In genomic region chr2:105021256-105021655, GRCm38 (mm10) we compare ENCODE assay signal across 20 mouse cellular contexts. TPM values are rescaled to one million over a fixed set of nuclear protein-coding genes. Genes with fewer than 3 reads are reported as not detected.
DNase-seq lines count a peak whose midpoint lies in the region; ATAC-seq lines count a peak whose summit lies in the region.
"Had no signal": no experiment of that assay in that cellular context is flagged by ENCODE, and none has a peak within 500 bp of the region (broad histone marks: within the 10 kb centered on the region; RNA-seq: fewer than 3 reads in every experiment).

No protein-coding gene starts in this region.

- H3K4me3 ChIP-seq in liver, embryonic 11.5 days (ENCODE audit: low read depth, low read length) = no peak overlapping the region
- H3K4me3 ChIP-seq in liver, embryonic 16.5 days (ENCODE audit: low read depth, low read length) = no peak overlapping the region
- H3K4me3 ChIP-seq in intestine, embryonic 16.5 days (ENCODE audit: low read length) = no peak overlapping the region
- H3K4me3 ChIP-seq: embryonic facial prominence, embryonic 10.5 days; forebrain, embryonic 13.5 days; heart, adult 2 months; megakaryocyte, embryonic 14.5 days had no signal

- WGBS in liver, embryonic 11.5 days = 83% methylated on average over 12 of the region's 12 CpGs
- WGBS in liver, embryonic 16.5 days (ENCODE audit: insufficient replicate concordance) = 80% methylated on average over 12 of the region's 12 CpGs
- 81% methylated on average over 12 of the region's 12 CpGs for WGBS in intestine, embryonic 16.5 days

- peak overlapping the region; percentile 50; the same call in 1 of the 2 replicates for H3K27ac ChIP-seq in liver, embryonic 11.5 days (ENCODE audit: low read depth, low read length)
- H3K27ac ChIP-seq in liver, embryonic 16.5 days (ENCODE audit: low read length) = peak overlapping the region; percentile 31; the same call in 1 of the 2 replicates
- H3K27ac ChIP-seq in intestine, embryonic 16.5 days (ENCODE audit: low read length) = no peak overlapping the region
- H3K27ac ChIP-seq: embryonic facial prominence, embryonic 10.5 days; forebrain, embryonic 13.5 days; heart, adult 2 months; hindbrain, embryonic 14.5 days had no signal

- 0 out of 2 replicates have a peak overlapping the region, but pooled peaks have one; percentile 25 for H3K9ac ChIP-seq in liver, embryonic 11.5 days (ENCODE audit: low read depth, low read length)
- no peak overlapping the region; the same call in 1 of the 2 replicates for H3K9ac ChIP-seq in liver, embryonic 16.5 days (ENCODE audit: low read depth, low read length)
- no peak overlapping the region for H3K9ac ChIP-seq in intestine, embryonic 16.5 days (ENCODE audit: low read depth, low read length)
- H3K9ac ChIP-seq: forebrain, embryonic 13.5 days; hindbrain, embryonic 14.5 days had no signal

- H3K36me3 ChIP-seq in liver, embryonic 11.5 days (ENCODE audit: control insufficient read depth, insufficient read depth, low read length) = no peaks in the 10 kb centered on the region
- H3K36me3 ChIP-seq in liver, embryonic 16.5 days (ENCODE audit: control insufficient read depth, insufficient read depth) = no peaks in the 10 kb centered on the region
- no peaks in the 10 kb centered on the region for H3K36me3 ChIP-seq in intestine, embryonic 16.5 days (ENCODE audit: control insufficient read depth, insufficient read depth, low read length)
- H3K36me3 ChIP-seq: embryonic facial prominence, embryonic 10.5 days had no signal

- peaks cover 13% of the 10 kb centered on the region for H3K4me1 ChIP-seq in liver, embryonic 11.5 days (replicated peaks; ENCODE audit: control insufficient read depth, insufficient read depth, low read length)
- H3K4me1 ChIP-seq in liver, embryonic 16.5 days (ENCODE audit: control insufficient read depth, low read depth, low read length) = peaks cover 30% of the 10 kb centered on the region
- H3K4me1 ChIP-seq in intestine, embryonic 16.5 days (ENCODE audit: control insufficient read depth, insufficient read depth, low read length) = no peaks in the 10 kb centered on the region

- H3K9me3 ChIP-seq in liver, embryonic 11.5 days (ENCODE audit: control insufficient read depth, low read length) = no peaks in the 10 kb centered on the region
- no peaks in the 10 kb centered on the region for H3K9me3 ChIP-seq in liver, embryonic 16.5 days (replicated peaks; ENCODE audit: control insufficient read depth, low read length)
- no peaks in the 10 kb centered on the region for H3K9me3 ChIP-seq in intestine, embryonic 16.5 days (ENCODE audit: control insufficient read depth, low read length)
- H3K9me3 ChIP-seq: embryonic facial prominence, embryonic 10.5 days; forebrain, embryonic 13.5 days; megakaryocyte, embryonic 14.5 days had no signal

- no peaks in the 10 kb centered on the region for H3K27me3 ChIP-seq in liver, embryonic 11.5 days (replicated peaks; ENCODE audit: control insufficient read depth, insufficient read depth, low read length)
- no peaks in the 10 kb centered on the region for H3K27me3 ChIP-seq in liver, embryonic 16.5 days (ENCODE audit: control insufficient read depth, insufficient read depth, low read depth, low read length)
- no peaks in the 10 kb centered on the region for H3K27me3 ChIP-seq in intestine, embryonic 16.5 days (replicated peaks; ENCODE audit: control insufficient read depth, insufficient read depth, low read length)
- H3K27me3 ChIP-seq: CH12.LX; forebrain, embryonic 13.5 days had no signal

- no peak for ATAC-seq in liver, embryonic 11.5 days (replicated peaks; ENCODE audit: low FRiP score)
- ATAC-seq in liver, embryonic 16.5 days (ENCODE audit: low read depth) = no peak
- ATAC-seq in intestine, embryonic 16.5 days = no peak
- ATAC-seq: forebrain, embryonic 13.5 days; midbrain, embryonic 16.5 days had no signal

- DNase-seq in adrenal gland, adult (ENCODE audit: inconsistent age in 2 of 2, low spot score in 1 of 2) = peak; percentile 60 to 88
- no peak for DNase-seq in adrenal gland, postnatal 4 days (ENCODE audit: low spot score in 2 of 2)
- no peak for DNase-seq in liver, embryonic 11.5 days (ENCODE audit: low spot score)
- DNase-seq in liver = no peak
- DNase-seq in adrenal gland, postnatal 14 days = peak; percentile 61
- DNase-seq in yolk sac, embryonic 10.5 days (ENCODE audit: low spot score) = no peak
- DNase-seq: cerebellum, adult 8-10 months; gastrocnemius, postnatal 10 days; heart, adult 2 months; heart, postnatal 36 days; lung, adult 2 months; right cerebral cortex, postnatal 25 days had no signal

- H3K4me2 ChIP-seq in liver, embryonic 11.5 days = peak overlapping the region; percentile 33; the same call in 1 of the 2 replicates
- no peak overlapping the region; the same call in 1 of the 2 replicates for H3K4me2 ChIP-seq in liver, embryonic 16.5 days (ENCODE audit: low read depth, low read length)
- no peak overlapping the region for H3K4me2 ChIP-seq in intestine, embryonic 16.5 days (ENCODE audit: low read depth, low read length)
- H3K4me2 ChIP-seq: forebrain, embryonic 13.5 days; hindbrain, embryonic 14.5 days had no signal

RNA-seq across cellular contexts. Expression of gene Eif3m, which starts 4.4 kb away (rescaled TPM):
- 100 to 1,000 TPM; 193 to 197 TPM for total RNA-seq in adrenal gland, postnatal 4 days (2021)
- 330 and 348 TPM in 2 replicates for polyA plus RNA-seq in liver, embryonic 11.5 days (2014; fragmentation: Nextera tagmentation; extraction: Ambion mirVana)
- total RNA-seq in adrenal gland, postnatal 14 days (2021) = 149 and 161 TPM in 2 replicates
- polyA plus RNA-seq in liver, embryonic 16.5 days (2015; fragmentation: Nextera tagmentation; extraction: Ambion mirVana) = 110 and 126 TPM in 2 replicates
- 199 and 227 TPM in 2 replicates for polyA plus RNA-seq in intestine, embryonic 16.5 days (2015; fragmentation: Nextera tagmentation; extraction: Ambion mirVana)

Comparison
In these comparisons a context has a peak if more than half of its experiments do, and no peak if none do; other contexts are left out.
1. DNase-seq: peak in adrenal gland, adult (2 of 2) and adrenal gland, postnatal 14 days (single experiment); none in adrenal gland, postnatal 4 days (0 of 2), liver, embryonic 11.5 days (single experiment), liver (single experiment) and yolk sac, embryonic 10.5 days (single experiment).